Mouse (Mus musculus) mouse trophoblast stem cell (cell line): ENCODE measurements around the gene Afdn.
"Not testable (repeated sequence)": the region's sequence is repeated elsewhere in the genome, so short reads cannot be mapped to it uniquely, and the experiment has no call there.

Experiments
- in situ Hi-C, 2 experiments: fragments of 300-500 bp; cut with MseI, MboI; formaldehyde crosslinking; loops; 2 replicates in 1 of 2; 3 replicates in 1 of 2; pipeline ENCODE4 v1.15.1; 2025

Gene Afdn

DNA sequence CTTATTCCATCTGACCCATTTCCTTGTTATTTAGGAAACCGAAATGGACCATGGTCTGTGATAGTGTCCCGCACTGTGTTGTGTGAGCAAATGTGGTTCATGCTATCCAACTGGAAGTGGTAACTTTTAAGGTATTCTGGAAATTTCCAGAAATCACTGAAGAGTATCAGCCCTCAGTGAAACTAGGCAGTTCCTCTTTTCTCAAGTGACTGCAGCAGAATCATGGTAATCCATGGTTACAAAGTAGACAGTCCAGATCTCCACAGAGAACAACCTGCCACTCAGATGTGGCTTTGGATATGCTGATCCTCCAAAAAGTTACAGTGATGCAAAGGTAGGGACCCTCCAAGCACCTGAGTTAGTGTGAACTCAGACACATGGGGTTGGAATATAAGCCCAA is 21.4 kb upstream of the Afdn start:
- in situ Hi-C loops = no loop called here

DNA sequence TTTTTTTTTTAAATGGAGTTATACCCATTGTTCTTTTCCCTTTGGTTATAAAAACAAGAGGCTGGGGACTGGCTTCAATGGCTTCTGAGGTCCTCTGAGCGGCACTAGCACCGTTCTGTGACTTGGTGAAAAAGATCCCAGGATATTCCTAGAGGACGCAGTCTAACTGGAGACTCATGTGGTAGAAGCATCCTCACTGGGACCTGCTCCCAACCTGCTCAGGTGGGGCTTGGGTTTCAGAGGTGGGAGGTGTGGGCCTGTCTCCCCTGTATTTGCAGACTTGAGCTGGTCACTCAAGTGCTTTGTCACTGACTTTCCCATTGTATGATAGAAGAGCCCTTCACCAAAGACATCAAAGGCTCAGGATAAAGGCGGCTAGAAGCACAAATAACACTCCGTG is 20.4 kb upstream of the Afdn start:
- in situ Hi-C loops = no loop called here

DNA sequence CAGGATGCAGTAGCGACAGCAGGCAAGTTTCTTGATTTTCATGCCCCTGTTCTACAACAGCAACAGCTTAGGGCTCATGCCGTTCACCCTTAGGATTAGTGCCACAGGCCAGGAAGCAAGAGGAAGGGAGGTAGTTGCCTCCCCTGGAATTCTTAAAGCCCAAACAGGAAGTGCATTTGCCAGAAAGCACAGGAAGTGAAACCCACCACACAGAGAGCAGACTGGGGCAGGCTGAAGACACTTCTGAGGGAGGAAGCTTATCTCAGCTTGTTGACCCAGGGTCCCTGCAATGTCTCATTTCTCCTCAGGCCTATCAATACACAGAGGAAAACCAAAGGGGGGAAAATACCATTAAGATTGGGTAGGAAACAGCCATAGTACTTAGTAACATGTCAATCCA is 19.5 kb upstream of the Afdn start:
- in situ Hi-C loops = no loop called here

DNA sequence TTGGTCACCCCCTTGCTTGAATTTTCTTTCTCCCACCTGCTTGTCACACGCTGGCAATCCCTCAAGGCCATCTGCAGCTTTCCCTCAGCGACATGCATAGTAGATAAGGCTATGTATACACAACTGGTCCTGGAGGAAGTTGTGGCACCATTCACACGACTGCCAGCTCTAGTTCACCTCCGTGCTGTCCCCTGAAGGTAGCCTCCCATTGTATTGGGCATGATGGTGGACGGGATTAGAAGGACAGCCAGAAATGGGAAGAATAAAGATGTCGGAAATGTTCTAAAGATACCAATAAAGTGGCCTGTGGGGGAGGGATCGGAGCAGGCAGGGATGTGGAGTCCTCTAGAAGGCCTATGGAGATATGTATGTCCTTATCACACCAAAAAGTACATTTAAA is 18.7 kb upstream of the Afdn start:
- in situ Hi-C loops = no loop called here

DNA sequence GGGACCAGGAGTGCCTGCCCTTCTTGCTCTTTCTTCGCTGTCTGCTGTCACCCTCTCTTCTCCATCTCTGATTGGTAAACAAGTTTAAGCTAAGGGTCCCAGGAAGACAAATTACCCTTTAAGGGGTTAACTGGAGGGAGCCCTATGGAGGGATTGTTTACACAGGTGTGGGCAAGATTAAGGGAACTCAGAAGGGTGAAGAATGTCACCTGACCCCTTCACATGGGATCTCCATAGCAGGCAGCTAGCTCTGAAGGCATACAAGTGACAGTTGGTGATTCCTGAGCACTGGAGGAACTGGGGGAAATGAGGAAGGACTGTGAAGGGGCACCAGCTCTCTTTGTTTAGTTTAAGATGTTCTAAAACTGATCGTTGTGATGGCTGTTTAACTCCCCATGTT is 18.0 kb upstream of the Afdn start:
- in situ Hi-C loops = no loop called here

DNA sequence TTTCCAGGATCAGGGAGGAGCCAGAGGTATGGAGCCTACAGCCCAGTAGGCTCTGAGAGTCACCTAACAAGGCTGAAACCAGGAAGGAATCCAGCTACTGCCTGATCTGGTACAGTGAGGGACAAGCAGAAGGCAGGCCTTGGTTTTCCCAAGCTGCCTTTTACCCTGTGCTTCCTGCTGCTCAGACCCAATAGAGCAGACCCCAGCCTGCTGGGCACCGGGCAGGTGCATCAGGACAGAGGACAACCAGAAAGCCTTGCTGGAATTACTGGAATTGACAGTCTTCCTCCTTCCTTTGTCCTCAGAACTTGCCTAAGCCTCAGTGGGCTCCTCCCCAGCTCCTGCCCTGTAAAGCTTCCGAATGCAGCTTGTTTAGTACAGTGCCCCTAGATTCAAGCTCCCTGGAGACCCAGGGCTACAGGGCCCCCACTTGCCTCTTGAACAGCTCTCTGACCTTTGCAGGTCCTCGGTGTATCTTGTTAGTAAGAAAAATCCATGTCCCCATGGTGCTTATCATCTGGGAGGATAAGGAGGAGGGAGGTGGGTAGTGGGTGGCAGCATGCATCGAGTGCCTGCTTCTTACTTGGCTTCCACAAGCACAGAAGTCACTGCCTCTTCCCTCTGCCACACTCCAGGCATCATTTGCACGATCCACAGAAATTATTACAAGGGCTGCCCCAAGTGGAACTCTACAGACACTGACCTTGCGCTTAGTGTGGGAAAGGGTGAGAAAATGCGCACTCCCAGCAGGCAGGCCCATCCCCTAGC is 17.2 kb upstream of the Afdn start:
- in situ Hi-C loops = no loop called here

DNA sequence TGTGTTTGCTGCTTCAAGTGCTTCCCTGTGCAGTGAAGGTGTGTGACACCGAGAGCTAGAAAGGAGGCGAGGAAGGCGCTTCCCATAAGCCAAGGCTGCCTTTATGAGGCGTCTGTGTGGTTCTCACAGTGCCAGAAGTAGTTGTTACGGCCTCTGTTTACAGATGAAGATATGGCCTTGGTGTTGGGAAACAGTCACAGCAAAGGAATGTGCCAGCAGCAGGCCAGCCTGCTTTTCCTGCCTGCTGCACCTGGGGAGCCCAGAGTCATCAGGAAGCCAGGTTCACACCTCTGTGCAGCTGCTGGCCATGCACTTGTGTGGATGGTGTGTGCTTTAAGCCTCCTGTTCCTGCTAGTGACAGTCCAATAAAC is 16.6 kb upstream of the Afdn start:
- in situ Hi-C loops = no loop called here

DNA sequence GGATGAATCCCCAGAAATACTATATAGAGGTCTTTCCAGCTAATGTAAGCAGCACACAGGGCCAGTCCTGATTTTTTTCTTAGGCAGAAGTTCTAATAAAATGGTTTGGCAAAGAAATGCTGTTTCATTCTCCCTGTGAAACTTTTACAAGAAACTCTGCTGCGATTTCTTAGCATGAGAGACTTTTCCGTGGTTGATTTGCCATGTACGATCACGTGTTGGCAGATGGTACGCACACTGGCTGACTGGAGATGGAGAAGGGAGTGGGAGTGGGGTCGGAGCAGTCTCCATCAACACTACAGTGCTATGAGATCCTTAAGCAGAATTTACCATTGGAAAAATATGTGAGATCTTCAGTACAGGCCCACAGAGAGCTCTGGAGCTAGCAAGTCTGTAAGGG is 16.1 kb upstream of the Afdn start:
- in situ Hi-C loops = no loop called here

DNA sequence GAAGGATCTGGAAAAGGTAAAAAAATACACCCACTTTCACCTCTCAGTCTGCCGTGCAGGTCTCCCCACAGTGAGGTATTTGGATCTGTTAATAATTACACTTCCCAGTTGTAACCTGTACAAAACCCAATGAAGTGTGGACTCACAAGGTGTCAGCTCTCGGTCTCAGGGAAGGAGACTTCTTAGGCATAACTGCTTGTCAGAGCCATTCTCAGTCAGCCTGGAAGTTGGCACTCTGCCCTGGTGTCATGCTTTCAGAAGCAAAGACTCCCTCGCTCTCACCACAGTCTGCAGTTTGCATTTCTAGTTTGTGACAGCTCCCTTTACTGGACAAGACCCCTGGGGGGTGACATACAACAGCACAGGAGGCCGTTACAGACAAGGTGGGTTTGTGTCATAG is 15.5 kb upstream of the Afdn start:
- in situ Hi-C loops = no loop called here

DNA sequence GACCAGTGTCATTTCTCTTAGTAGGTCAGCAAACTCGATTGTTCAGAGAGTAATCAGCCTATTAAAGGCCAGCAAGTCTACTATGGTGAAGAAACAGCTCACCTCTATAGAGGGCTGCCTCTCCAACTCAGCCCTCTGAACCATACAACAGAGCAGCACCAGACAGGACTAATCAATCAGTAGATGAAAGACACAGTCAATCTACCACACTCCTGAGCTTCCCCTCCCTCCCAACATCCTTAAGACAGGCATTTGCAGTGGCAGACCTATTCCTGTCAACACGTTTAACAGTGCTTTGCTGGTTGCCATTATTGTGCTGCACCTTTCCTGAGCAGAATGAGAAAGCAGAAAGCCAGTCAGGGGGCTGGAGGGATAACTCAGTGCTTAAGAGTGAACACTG is 15.0 kb upstream of the Afdn start:
- in situ Hi-C loops = no loop called here

DNA sequence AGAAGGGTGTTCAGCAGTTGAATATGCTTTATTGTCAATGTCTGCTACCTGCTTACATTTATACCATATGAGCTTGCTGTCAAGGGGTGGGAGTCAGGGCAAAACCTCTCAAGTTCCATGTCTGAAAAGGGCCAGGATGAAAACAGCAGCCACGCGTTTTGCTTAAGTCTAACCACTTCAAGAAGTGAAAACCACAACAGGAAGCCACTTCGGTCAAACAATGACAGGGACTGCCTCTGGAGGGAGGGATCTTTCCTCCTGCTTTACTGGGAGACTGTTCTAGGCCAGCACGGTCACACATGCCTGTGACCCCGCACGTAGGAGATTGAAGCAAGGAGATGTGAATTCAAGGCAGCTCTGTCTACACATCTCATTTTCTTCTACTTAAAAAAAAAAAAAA is 14.0 kb upstream of the Afdn start:
- in situ Hi-C loops = no loop called here

DNA sequence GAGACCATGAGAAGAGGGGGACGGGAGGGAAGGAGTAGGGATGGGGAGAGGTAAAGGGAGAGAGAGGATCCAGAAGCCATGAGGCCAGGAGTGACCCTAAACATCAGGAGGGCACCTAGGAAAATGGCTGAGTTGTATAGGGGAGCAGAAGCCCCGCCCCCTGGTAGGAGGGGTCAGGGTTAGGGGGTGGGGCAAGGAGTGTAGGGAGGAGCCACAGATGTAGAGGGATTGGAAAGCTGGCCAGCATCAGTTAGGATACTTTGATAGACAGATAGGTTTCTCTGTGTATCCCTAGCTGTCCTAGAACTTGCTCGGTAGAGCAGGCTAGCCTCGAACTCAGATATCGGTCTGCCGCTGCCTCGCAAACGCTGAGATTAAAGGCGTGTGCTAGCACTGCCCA is 12.7 kb upstream of the Afdn start:
- in situ Hi-C loops = no loop called here

DNA sequence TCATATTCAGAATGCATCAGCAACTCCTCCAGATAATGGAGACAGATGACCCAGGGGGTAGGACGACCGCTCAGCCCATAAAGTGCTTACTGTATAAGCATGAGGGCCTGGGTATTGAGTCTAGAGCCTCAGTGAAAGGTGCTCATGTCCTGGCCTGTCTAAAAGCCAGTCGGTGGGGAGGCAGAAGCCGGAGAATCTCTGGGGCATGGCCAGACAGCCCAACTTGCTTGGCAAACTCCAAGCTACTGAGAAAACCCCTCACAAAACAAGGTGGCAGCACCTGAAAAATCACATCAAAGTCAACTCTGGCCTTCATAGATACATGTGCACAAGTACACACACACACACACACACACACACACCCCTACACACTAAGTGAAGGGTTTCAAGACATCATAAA is 11.3 kb upstream of the Afdn start:
- in situ Hi-C loops = no loop called here

DNA sequence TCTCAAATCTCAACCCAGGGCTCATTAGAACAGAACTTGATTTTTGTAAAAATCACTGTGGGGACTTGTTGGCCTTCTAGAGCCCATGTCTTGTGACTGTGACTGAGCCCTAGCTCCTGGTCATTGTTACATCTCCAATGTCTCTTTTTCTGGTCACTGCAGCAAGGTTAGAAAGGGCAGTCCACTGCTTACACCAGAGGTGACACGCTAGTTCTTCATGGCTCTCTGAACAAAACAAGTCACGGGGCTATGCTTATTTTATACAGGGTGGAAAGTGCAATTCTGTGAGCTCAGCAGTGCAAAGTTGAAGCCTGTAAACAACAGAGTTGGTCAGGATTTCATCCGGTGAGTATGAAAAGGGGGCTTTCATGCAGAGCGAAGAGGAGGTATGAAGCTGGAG is 6.4 kb upstream of the Afdn start:
- in situ Hi-C loops = no loop called here

DNA sequence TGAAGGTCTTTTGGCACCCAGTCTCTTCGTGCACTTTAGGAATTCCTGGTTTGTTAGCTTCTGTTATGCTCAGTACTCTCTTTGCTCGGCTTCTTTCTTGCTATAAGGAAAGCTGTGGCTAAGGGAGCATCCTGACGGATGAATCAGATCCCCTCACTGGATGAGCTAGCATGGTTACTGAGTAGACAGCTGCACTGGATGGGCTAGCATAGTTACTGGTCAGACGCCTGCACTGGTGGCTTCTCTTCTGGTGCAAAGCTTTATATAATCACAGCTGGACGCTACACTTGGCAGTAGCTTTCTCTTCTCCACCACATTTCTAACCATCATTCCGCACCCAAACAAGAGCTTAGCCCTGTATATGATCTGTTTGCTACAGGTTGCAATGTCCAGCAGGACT is 5.4 kb upstream of the Afdn start:
- in situ Hi-C loops = no loop called here

DNA sequence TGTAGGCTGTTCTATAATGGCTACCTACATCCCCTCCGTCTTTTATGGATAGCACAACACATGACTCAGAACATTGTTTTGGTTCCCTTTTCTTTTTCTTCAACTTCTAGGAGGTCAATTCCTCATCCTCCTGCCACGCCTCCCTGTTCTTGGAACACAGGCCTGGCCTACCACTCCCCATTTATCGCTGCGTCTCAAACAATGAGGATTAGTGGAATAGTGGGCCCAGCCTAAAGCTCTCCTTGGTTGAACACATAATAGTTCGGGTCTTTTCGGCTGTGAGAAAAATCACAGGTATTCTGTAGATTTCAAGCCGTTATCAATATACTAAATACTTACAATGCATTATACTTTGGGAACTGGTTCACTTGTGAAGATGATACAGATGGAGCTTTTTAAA is 1.8 kb upstream of the Afdn start:
- in situ Hi-C loops = no loop called here

DNA sequence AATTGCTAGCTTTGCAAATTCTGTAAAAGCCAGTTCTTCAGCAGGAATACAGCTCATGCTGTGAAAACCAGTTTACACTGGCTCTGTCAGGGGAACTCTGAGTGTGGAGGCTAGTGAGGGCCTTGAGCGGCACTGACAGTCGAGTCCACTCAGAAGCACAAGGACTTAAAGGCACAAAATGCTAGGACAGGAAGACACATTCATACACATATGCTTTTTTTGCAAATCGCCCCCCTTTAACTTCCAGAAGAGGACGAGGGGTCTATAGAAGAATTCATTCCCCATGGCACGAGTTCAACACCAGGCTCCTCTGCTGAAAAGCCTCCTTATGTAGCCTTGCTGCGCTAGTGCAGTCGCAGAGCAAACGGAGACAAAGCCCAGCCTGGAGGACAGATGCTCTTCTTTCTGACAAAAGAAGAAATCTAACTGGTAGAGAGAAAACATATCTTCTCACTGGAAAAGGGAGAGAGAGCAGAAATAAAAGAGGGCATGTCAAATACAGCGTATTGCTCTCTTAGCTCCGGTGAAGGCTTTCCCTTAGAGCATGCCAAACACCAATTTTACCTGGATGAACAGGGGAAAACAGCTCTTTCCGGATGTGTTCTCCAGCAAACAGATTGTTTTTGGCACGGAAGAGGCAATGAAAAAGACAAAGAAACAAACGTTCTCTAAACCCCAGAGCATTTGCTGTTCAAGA is 1.0 kb upstream of the Afdn start:
- in situ Hi-C loops = no loop called here

DNA sequence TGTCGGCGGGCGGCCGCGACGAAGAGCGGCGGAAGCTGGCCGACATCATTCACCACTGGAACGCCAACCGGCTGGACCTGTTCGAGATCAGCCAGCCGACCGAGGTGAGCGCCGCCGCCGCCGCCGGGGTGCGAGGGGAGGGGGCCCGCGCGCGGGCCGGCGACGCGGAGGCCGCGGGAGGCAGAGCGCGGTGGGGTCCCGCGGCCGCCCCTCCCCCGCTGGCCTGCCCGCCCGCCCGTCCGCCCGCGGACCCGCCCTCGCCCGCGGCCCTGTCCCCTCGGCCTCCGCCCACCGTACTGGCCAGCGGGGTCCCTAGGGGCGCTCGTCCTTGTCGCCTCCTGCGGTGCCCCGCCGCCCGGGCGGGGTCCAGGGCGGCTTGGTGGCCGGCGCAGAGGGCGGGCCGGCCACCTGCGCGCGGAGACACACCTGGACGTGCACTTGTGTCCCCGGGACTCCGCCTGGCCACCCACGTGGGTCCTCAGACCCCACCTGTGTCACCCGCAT is 388 bp downstream of the Afdn start:
- in situ Hi-C loops = no loop called here

DNA sequence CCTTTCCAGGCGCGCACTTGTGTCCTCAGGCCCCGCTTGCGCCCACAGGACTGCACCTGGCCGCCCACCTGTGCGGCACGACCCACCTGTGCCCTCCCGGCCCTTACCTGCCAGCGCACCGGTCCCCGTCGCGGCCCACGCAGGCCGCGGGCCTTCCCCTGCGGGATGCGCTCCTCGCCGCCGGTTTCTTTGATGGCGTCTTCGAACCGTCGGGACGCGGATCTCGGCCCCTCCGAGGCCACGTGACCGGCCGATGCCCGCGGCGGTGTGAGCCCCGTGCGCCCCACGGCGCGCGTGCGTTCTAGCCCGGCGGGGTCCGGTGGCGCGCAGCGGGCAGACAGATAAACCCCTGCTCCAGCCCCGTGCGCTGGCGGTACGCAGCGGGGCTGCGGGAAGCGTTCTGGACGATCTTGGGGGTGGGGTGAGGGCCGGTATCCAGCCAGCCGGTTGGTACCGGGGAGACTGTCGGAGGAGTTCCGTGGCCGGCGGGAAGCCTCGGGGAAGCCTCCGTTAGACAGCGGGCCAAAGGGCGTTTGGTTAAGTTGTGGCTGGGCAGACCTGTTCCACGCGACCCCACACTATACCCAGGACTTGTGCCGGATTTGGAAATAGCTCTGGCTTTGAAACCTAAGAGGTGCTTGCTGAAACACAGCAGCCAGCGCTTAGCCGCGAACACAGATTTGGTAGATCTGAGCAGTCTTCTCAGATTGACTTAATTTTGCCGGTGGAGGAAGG is 1.0 kb downstream of the Afdn start, which contains the start of gene Tcte2:
TSS of gene Tcte2 (minus strand) at position 647 of the 735 bp plus-strand sequence.
- in situ Hi-C loops = no loop called here

DNA sequence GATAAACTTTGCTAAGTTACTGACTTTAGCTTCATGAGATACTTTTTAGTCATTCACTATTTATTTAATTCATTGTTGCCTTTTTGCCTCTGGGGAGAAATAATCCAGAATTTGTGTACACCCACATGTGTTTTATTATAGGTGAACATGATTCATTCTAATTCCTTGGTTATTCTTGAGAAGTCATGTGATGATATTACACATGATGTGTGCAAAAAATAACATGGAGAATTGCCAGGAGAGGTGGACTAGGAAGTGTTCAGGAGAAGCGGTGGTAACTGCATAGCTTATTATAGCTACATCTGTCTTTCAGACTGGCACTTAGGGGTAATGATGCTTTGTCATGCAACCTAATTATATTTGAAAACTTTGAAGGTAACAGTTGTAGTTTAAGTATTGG is 3.5 kb downstream of the Afdn start:
- in situ Hi-C loops = no loop called here

DNA sequence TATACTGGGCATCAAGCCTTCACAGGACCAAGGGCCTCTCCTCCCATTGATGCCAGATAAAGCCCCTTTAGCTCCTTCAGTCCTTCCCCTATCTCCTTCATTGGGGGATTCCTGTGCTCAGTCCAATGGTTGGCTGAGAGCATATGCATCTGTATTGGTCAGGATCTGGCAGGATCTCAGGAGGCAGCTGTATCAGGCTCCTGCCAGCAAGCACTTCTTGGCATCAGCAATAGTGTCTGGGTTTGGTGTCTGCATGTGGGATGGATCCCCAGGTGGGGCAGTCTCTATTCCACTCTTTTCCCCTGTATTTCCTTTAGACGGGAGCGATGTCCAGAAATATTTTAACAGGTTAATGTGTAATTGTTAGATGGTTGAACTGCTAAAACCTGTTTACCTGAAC is 4.6 kb downstream of the Afdn start:
- in situ Hi-C loops = not testable (repeated sequence)

DNA sequence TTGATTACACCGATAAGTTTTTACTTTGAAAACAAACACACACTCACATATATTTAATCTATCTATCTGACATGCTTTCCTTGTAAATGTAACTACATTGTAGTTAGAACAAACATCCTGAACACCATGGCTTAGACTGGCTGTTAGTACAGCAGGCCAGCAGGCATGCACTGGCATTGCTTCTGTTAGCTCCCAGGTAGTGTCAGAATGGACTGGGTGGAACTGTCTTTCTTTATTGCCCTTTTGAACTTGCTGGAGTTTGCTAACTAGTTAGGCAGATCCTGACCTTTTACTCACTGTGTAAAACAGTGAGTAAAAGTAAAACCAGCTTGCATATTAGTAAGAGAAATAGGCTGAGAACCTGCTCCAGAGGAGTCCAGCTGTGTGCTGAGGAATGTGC is 8.2 kb downstream of the Afdn start:
- in situ Hi-C loops = no loop called here

DNA sequence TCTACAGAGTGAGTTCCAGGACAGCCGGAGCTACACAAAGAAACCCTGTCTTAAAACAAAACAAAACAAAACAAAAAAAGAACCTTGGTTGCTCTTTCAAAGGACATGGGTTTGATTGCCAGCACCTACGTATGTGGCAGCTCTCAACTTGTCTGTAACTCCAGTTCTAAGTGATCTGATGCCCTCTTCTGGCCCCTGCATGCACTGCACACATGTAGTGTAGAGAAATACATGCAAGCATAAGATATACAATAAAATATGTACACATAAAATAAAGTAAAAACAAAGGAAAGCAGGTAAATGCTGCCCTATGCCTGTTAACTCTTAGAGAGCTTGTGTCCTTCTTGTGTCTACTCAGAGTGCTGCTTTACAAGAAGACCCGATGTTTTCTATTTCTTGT is 8.9 kb downstream of the Afdn start:
- in situ Hi-C loops = no loop called here
